Mouse (Mus musculus) hindbrain, embryonic 13.5 days (tissue): ENCODE measurements at regions not wholly inside any gene's neighbourhood (a gene's known extent, or its start where the extent isn't known, plus 50 kb on each side); places are given as distances from the start of the nearest gene placed in this dataset.

Experiments
- ATAC-seq: fragments of 200-750 bp; cut with Nextera tagmentation; 2 replicates; pipeline ENCODE4 v1.8.0; 2017; ENCODE audit warnings: moderate TSS enrichment; ENCODE audit not compliant: low FRiP score
- H3K27ac ChIP-seq: fragments of 300-500 bp; sonication (generic); 2 replicates; pipeline ENCODE4 v1.5.1; 2015; ENCODE audit warnings: inconsistent platforms, mild to moderate bottlenecking, moderate library complexity
- H3K27me3 ChIP-seq: fragments of 300-500 bp; sonication (generic); 2 replicates; pipeline ENCODE4 v1.6.1; 2015; ENCODE audit warnings: mild to moderate bottlenecking, inconsistent platforms
- H3K36me3 ChIP-seq: fragments of 300-500 bp; sonication (generic); 2 replicates; pipeline ENCODE4 v1.6.1; 2015; ENCODE audit warnings: mild to moderate bottlenecking, inconsistent platforms
- H3K4me1 ChIP-seq: fragments of 300-500 bp; sonication (generic); replicated peaks from 2 replicates; pipeline ENCODE4 v1.6.1; 2015; ENCODE audit warnings: inconsistent platforms
- H3K4me2 ChIP-seq: fragments of 300-500 bp; sonication (generic); 2 replicates; pipeline ENCODE4 v1.6.1; 2015; ENCODE audit warnings: inconsistent platforms, mild to moderate bottlenecking, moderate library complexity
- H3K4me3 ChIP-seq: fragments of 300-500 bp; sonication (generic); 2 replicates; pipeline ENCODE4 v1.5.1; 2015; ENCODE audit warnings: mild to moderate bottlenecking, inconsistent platforms
- H3K9ac ChIP-seq: fragments of 300-500 bp; sonication (generic); 2 replicates; pipeline ENCODE4 v1.6.1; 2015; ENCODE audit warnings: mild to moderate bottlenecking, inconsistent platforms
- H3K9me3 ChIP-seq: fragments of 300-500 bp; sonication (generic); 2 replicates; pipeline ENCODE4 v1.6.1; 2016; ENCODE audit warnings: inconsistent platforms
- WGBS: fragments of 180-500 bp; shearing (Covaris S2); methylation state at CpG from one replicate; pipeline ENCODE4 v1.1.7; 2015; 5-methylcytosine and 5-hydroxymethylcytosine counted together

DNA sequence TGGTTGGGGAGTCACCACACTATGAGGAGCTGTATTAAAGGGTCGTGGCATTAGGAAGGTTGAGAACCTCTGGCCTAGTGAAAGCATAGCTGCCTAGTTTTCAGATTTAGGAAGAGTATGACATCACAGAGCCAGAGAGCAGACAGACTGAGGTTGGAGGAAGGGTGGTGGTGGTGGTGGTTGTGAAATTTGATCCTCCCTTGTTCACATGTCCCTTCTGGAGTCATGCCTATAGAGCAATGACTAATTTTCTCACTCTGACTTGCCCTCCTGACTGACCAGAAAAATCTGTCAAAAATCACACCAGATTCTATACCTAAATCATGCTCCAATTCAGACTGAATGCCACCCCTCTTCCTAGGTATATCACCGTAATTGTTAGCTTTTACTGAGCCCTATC, 166.2 kb downstream of the Pah start:
- Histone ChIP-seq H3K4me2 (no peak overlapping the region), H3K9ac (no peak overlapping the region), H3K9me3 (no peaks in the 10 kb centered on the region), H3K4me3 (no peak overlapping the region), H3K4me1 (no peaks in the 10 kb centered on the region), H3K36me3 (no peaks in the 10 kb centered on the region), H3K27me3 (no peaks in the 10 kb centered on the region), H3K27ac (no peak overlapping the region)
- no peak for ATAC-seq
- 90% methylated on average over 2 of the region's 2 CpGs for WGBS

- Histone ChIP-seq H3K9ac (no peak overlapping the region), H3K27me3 (no peaks in the 10 kb centered on the region), H3K4me1 (no peaks in the 10 kb centered on the region), H3K4me2 (no peak overlapping the region), H3K36me3 (no peaks in the 10 kb centered on the region), H3K9me3 (no peaks in the 10 kb centered on the region), H3K4me3 (no peak overlapping the region), H3K27ac (no peak overlapping the region)
- ATAC-seq = no peak
Measured at GRCm38 (mm10) chr10:87690831-87691230, 167.2 kb upstream of the Igf1 start.

DNA sequence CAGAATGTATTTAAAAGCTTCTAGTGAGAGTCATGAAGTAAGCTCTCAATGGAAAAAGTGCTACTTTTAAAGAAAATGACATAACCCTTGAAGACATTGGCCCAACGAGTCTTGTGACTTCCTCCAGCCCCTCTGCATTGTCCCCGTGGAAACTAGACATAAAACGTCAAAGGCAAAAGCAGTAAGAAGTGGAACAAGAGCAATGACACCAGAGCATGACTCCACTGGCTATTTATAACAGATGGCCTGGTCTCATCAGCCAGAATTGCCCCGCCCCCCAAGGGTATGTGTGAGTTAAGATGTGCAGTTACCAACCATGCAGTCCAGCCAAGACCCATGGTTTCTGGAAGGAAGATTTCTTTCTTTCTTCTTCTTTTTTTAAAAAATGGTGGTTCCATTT, 161.6 kb upstream of the Igf1 start:
- Histone ChIP-seq H3K9me3 (no peaks in the 10 kb centered on the region), H3K27me3 (no peaks in the 10 kb centered on the region), H3K9ac (no peak overlapping the region), H3K4me2 (no peak overlapping the region), H3K4me3 (no peak overlapping the region), H3K36me3 (no peaks in the 10 kb centered on the region), H3K4me1 (no peaks in the 10 kb centered on the region), H3K27ac (no peak overlapping the region)
- WGBS = 86% methylated on average over 4 of the region's 4 CpGs
- no peak for ATAC-seq

- 89% methylated on average over 4 of the region's 4 CpGs for WGBS
- no peak for ATAC-seq
Measured at GRCm38 (mm10) chr10:87711209-87711608, 146.9 kb upstream of the Igf1 start.

DNA sequence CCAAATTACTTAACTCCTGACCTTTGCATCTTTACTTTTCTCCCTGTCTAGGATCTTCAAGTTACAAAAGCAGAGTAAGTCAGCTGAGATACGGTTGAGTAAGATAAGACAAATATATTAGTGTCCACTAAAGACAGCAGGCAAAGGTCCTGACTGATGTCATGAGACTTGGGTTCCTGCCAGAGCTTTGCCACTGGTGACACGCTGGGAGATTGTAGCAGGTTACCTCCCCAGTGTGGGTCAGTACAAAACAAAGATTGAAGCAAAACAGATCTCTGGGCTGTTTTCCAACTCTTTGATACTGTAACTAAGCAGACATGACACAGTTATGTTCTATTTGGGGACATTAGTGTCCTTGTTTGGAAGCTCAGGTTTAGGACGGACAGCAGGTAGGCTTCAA, 146.3 kb upstream of the Igf1 start:
- H3K4me1 ChIP-seq = 0 out of 2 replicates have a peak, but pooled peaks cover 4% of the 10 kb centered on the region
- H3K9me3 ChIP-seq = no peaks in the 10 kb centered on the region
- no peak overlapping the region for H3K27ac ChIP-seq
- 56% methylated on average over 3 of the region's 3 CpGs for WGBS
- H3K27me3 ChIP-seq = no peaks in the 10 kb centered on the region
- H3K4me3 ChIP-seq = no peak overlapping the region
- ATAC-seq = no peak
- no peak overlapping the region for H3K4me2 ChIP-seq
- no peaks in the 10 kb centered on the region for H3K36me3 ChIP-seq
- H3K9ac ChIP-seq = no peak overlapping the region

More at GRCm38 (mm10) chr10:87711209-87711608, 146.9 kb upstream of the Igf1 start:
- Histone ChIP-seq H3K4me2 (no peak overlapping the region), H3K9ac (no peak overlapping the region), H3K27me3 (no peaks in the 10 kb centered on the region), H3K27ac (no peak overlapping the region), H3K36me3 (no peaks in the 10 kb centered on the region), H3K4me1 (0 out of 2 replicates have a peak, but pooled peaks cover 4% of the 10 kb centered on the region), H3K4me3 (no peak overlapping the region), H3K9me3 (no peaks in the 10 kb centered on the region)

DNA sequence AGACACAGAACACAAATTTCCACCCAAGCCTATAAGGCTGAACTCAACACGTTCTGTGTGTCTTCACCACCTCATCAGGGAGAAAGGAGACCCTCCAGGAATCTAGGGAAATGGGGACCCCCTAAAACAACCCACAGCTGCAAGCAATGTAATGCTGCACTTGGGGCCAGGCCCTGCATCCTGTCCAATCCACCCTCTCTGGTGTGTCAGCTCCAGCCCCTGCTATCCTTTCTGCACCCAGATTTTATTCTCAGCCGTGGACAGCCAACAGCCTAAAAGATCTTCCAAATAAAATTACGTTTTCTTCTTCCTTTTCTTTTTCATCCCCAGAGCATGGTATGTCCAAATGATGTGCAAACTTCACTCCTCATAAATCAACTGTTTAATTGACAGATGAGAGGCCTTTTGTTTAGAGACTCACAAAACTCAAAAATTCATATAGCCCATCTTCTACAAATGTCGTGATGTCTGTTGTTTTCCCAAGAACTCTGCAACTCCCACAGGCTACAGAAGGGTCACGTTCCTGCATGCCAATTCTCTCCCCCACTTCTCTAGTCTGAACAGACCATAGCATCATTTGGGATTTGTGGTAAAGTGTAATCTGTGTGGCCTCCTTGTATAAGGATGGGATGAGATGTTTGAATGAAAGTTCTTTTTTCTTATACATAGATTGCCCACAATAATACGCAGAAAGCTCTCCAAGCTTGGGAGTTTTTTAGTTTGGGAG, 142.0 kb upstream of the Igf1 start:
- H3K9me3 ChIP-seq = no peaks in the 10 kb centered on the region
- H3K9ac ChIP-seq = no peak overlapping the region
- H3K36me3 ChIP-seq = no peaks in the 10 kb centered on the region
- no peak overlapping the region for H3K27ac ChIP-seq
- no peaks in the 10 kb centered on the region for H3K4me1 ChIP-seq
- no peak overlapping the region for H3K4me3 ChIP-seq
- no peaks in the 10 kb centered on the region for H3K27me3 ChIP-seq
- no peak for ATAC-seq
- no peak overlapping the region for H3K4me2 ChIP-seq
- WGBS = 84% methylated on average over 6 of the region's 6 CpGs

GRCm38 (mm10) chr10:87717156-87717555, 140.9 kb upstream of the Igf1 start:
- Histone ChIP-seq H3K27me3 (no peaks in the 10 kb centered on the region), H3K4me1 (no peaks in the 10 kb centered on the region), H3K9ac (no peak overlapping the region), H3K9me3 (no peaks in the 10 kb centered on the region), H3K4me2 (no peak overlapping the region), H3K27ac (no peak overlapping the region), H3K4me3 (no peak overlapping the region), H3K36me3 (no peaks in the 10 kb centered on the region)
- no peak for ATAC-seq

DNA sequence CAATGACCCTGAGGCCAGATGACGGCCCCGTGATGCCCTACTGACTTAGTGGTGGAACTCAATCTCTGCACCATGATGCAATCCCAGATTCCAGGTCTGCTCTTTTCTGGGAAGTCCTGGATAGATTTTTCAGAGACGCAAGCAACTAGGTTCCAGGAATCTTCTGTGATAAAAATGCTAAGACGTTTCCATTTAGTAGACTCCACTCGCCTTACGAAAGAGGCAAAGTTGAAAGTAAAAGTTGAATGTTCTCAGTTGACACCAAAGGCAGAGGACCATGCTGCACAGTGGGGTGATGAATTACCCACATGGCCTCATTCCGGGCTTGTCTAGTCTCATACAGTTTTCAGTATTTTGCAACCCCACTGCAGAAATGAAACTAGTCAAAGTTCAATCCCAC, 139.6 kb upstream of the Igf1 start:
- H3K4me1 ChIP-seq = no peaks in the 10 kb centered on the region
- H3K36me3 ChIP-seq = no peaks in the 10 kb centered on the region
- no peak overlapping the region for H3K4me2 ChIP-seq
- WGBS = 93% methylated on average over 7 of the region's 7 CpGs
- no peak for ATAC-seq
- no peaks in the 10 kb centered on the region for H3K27me3 ChIP-seq
- H3K9ac ChIP-seq = no peak overlapping the region
- no peaks in the 10 kb centered on the region for H3K9me3 ChIP-seq
- no peak overlapping the region for H3K27ac ChIP-seq
- H3K4me3 ChIP-seq = no peak overlapping the region

DNA sequence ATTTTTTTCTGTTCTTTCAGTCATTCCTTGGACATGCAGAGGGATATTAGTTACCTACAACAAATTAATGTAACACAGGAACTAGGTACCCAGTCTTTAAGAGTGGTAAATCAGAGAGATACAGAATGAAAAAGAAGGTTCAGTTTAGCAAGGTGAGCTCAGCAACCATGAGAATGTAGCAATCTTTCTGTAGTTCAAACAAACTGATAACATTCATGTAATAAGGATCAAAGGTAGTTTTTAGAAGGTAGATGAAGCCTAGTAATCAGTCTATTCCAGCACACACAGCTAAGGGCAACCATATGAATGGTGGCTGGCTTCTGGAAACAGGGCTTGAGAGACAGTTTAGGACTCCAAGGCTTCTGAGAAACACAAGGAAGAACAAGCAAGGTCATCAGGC, 138.1 kb upstream of the Igf1 start:
- no peak overlapping the region for H3K4me3 ChIP-seq
- H3K27me3 ChIP-seq = no peaks in the 10 kb centered on the region
- H3K36me3 ChIP-seq = no peaks in the 10 kb centered on the region
- H3K9ac ChIP-seq = no peak overlapping the region
- H3K4me2 ChIP-seq = no peak overlapping the region
- H3K9me3 ChIP-seq = no peaks in the 10 kb centered on the region
- no peaks in the 10 kb centered on the region for H3K4me1 ChIP-seq
- H3K27ac ChIP-seq = no peak overlapping the region
- ATAC-seq = no peak

- H3K27ac ChIP-seq = no peak overlapping the region
- ATAC-seq = no peak
- 86% methylated on average over 3 of the region's 3 CpGs for WGBS
- no peak overlapping the region for H3K4me3 ChIP-seq
- H3K4me1 ChIP-seq = no peaks in the 10 kb centered on the region
- no peak overlapping the region for H3K4me2 ChIP-seq
- no peaks in the 10 kb centered on the region for H3K36me3 ChIP-seq
- no peak overlapping the region for H3K9ac ChIP-seq
- no peaks in the 10 kb centered on the region for H3K9me3 ChIP-seq
- H3K27me3 ChIP-seq = no peaks in the 10 kb centered on the region
Measured at GRCm38 (mm10) chr10:87722244-87722643, 135.8 kb upstream of the Igf1 start.

DNA sequence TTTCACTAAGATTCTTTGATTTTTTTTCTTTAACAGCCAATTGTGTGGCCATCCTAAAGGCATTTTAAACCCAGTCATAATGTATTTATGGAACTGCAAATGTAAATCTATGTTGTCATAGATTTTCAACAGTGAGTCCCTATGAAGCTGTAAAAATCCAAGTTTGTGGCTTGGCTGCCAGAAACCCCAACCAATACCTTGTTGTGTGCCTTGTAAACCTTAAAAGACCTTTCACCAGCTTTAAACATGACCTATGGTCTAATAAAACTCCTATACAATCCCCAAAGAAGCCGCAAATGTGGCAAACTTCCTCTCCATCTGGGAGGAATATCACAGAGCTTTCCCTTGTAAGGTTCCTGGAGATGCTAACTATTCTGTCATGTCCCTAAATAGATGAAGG, 125.4 kb upstream of the Igf1 start:
- H3K4me1 ChIP-seq = no peaks in the 10 kb centered on the region
- no peak overlapping the region for H3K4me3 ChIP-seq
- 92% methylated on average over 1 of the region's 1 CpGs for WGBS
- H3K9ac ChIP-seq = no peak overlapping the region
- H3K27ac ChIP-seq = no peak overlapping the region
- no peak overlapping the region for H3K4me2 ChIP-seq
- H3K9me3 ChIP-seq = no peaks in the 10 kb centered on the region
- no peaks in the 10 kb centered on the region for H3K27me3 ChIP-seq
- no peak for ATAC-seq
- no peaks in the 10 kb centered on the region for H3K36me3 ChIP-seq

DNA sequence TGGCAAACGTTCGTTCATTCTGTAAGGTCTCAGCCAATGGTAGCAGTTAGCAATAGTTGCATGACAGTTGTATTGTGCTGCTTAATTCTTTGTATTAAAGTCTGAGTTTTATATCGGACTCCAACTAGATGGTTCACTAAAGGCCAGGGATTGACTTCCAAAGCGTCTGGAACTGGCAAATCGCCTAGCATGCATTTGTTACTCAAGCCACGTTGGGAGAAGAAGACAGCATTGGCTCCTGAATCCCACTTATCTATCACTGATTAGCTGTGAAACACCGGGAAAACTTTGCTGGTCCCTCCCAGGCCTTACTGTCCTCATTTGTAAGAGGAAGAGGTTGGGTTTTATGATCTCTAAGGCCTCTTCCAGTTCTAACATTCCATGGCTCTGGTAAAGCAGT, 124.8 kb upstream of the Igf1 start:
- Histone ChIP-seq H3K9ac (no peak overlapping the region), H3K4me2 (no peak overlapping the region), H3K4me1 (no peaks in the 10 kb centered on the region), H3K9me3 (no peaks in the 10 kb centered on the region), H3K27ac (no peak overlapping the region), H3K27me3 (no peaks in the 10 kb centered on the region), H3K4me3 (no peak overlapping the region), H3K36me3 (no peaks in the 10 kb centered on the region)
- no peak for ATAC-seq
- 87% methylated on average over 7 of the region's 7 CpGs for WGBS

DNA sequence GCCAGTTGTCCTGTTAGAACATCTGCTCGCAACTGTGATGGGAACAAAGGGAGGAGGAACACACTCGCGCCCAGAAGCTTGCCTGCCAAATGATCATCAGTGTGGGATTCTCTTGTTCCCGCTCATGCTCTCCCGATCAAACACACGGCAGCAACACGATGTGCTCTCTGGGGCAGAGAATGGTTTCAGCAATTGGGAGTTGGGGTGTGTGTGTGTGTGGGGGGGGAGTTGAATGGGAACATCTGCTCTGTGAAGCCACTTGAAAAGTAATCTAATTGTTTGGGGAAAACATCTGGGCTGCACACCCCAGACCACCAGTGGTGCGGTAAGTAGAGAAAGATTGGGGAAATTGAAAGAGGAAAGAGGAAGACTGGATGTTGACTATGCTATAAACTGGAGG, 117.7 kb upstream of the Igf1 start:
- no peak overlapping the region for H3K4me3 ChIP-seq
- no peaks in the 10 kb centered on the region for H3K36me3 ChIP-seq
- no peaks in the 10 kb centered on the region for H3K9me3 ChIP-seq
- ATAC-seq = no peak
- no peak overlapping the region for H3K27ac ChIP-seq
- 66% methylated on average over 8 of the region's 8 CpGs for WGBS
- H3K9ac ChIP-seq = no peak overlapping the region
- H3K27me3 ChIP-seq = no peaks in the 10 kb centered on the region
- no peaks in the 10 kb centered on the region for H3K4me1 ChIP-seq
- H3K4me2 ChIP-seq = no peak overlapping the region
